Mouse (Mus musculus) stomach, postnatal 0 days (tissue): ENCODE data around the gene Kcnj10.

Experiments
- CTCF ChIP-seq: IDR thresholded peaks from 2 replicates; pipeline ENCODE4 v1.5.1; 2016; ENCODE audit warnings: antibody characterized with exemption, low read depth, mild to moderate bottlenecking, moderate library complexity
- EP300 ChIP-seq: optimal IDR thresholded peaks from 2 replicates; pipeline ENCODE3; 2016; ENCODE audit warnings: antibody characterized with exemption

DNA sequence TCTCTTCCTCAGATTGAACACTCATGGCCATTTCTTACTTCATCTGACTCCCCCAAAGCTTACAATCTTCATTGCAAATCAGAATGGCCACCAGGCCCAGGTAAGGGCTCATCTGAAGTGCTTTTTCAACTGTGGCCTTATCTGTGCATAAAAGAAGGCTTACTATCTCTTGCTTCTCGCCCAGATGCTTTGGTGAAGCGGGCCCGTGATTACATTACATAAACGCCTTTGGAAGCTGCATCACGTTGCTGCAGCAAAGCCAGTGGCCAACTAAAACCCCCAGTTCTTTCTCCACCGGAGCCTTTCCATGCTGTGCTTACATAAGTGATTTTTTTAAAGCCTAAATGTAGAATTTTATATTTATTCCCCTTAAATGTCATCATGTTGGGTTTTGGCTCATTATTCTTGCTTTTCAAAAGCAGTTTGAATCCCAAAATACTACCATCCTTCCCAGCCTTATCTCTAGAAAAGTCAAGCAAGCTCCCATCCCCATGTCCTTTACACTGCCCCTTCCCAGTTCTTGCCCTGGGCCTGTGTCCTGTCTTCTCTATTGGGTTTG lies 17.1 kb upstream of the Kcnj10 start:
- TF ChIP-seq CTCF (no peak), EP300 (no peak)
